Mouse (Mus musculus) lung, postnatal 0 days (tissue): ENCODE measurements around the gene Stard3.
A peak's percentile ranks its signal among the peaks of the same experiment; 100 is the strongest.

ENCODE experiments used
- CTCF ChIP-seq: IDR thresholded peaks from 2 replicates; pipeline ENCODE4 v1.5.1; 2016; ENCODE audit warnings: antibody characterized with exemption, mild to moderate bottlenecking
- EP300 ChIP-seq: IDR thresholded peaks from 2 replicates; pipeline ENCODE4 v1.6.1; 2016; ENCODE audit warnings: antibody characterized with exemption, mild to moderate bottlenecking, control low read depth

DNA sequence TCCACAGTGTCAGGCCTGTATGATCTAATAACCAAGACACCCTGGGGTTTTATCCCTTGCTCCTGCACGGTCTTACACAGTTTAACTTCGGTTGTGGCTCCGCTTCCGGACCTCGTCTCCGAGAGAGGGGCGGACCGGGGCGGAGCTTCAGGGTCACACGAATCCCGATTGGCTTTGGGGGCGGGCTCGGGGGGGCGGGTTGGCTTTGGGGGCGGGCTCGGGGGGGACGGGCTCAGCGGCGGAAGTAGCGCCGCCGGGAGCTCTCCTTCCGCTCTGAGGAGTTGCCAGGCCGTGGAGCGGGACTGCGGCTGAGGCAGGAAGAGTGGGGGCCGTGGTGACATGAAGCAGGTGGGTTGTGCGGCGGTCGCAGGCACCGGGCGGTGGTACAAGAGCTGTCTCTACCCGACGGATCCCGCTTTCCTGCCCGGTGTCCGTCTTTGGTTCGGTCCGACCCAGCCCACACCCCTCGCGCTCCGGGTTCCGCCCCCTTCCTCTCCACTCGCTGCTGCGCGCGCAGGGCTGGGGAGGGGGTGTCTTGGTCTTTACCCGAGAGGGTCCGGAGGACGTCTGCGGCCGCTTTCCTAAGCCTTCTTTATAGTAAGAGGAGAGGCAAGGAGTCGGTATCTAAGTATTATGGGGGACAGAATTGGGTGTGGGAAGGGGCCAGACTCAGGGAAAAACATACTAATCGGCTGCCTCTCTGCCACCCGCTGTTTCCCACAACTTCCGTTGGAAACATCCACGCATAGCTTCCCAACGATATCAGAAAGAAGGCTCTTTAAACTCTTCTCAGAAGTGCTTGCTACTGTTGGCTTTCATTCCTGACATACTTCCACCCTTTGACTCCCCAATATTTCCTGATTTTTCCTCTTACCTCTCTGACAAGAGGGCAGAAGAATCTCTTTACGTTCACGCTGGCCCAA is at the start of gene Stard3:
- peak; percentile 41 for TF ChIP-seq EP300
- TF ChIP-seq CTCF = no peak
